Mouse (Mus musculus): ENCODE results near the gene Actg2.

Actg2 gene

DNA sequence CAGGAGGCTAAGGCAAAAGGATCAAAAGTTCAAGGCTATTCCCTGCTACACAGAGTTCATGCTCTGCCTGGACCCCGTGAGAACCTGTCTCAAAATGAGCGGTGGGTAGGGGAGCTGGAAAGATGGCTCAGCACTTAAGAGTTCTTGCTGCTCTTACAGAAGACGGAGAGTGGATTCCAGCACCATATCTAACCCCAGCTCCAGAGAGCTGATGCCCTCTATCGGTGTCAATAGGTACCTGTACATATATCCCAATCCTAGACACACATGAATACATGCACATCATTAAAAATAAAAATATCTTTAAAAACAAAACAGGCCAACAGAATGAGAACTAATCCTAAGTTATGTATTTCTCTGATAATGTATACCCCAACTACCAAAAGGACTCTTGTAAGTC is 57.8 kb downstream of the Actg2 start:
- DNase-seq: no peak

DNA sequence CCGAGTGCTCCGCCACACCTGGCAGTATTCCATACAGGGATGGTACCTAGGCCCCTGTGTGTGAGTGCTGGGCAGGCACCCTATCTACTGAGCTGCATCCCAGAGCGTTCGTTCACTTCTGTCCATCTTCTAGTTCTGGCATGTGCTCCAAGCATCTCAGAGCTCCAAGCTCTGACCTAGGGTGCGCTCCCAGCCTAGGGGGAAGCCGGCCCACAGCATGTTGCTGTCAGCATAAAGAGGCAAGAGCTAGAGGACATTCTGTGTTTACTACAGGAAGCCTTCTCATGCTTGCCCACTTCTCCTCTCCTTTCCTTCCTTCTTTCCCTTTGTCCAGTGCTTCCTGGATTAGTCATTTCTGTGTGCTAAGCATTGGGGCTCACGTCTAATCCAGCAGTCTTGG is 60.6 kb downstream of the Actg2 start:
- DNase-seq: no peak

DNA sequence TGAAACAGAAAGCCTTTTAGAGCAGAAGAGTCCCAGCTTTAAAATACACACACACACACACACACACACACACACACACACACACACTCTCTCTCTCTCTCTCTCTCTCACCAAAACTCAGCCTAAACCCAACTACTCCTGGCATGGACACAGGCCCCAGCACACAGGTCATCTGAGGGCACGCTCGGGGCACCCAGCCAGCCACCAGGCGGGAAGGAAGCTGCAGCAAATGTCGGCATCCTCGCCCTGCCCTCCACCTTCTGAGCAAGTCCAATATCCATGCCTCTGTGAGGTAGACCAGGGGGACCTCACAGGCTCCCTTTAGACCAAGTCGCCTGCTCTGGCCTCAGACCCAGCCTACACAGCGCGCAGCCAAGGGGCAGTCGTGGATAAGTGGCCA is 62.8 kb downstream of the Actg2 start:
- DNase-seq: peak; percentile 67 to 79

DNA sequence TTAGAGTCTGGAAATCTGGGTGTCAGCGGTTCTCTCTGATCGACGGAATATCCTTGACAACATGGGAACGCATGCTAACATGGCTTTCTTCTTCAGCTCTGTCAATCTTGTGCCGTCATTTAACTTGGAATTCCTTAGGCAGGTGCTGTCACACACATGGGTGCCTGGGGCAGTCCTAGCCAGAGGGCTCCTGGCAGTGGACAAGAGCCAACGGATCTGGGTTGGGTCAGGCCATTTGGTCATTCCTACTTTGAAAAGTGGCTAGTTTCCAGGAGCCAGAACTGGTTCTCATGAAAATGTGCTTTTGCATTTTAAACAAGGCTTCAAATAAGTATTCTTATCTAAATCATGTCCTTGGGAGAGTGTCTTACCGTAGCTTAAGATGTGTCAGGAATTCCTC is 64.3 kb downstream of the Actg2 start:
- DNase-seq: no peak

DNA sequence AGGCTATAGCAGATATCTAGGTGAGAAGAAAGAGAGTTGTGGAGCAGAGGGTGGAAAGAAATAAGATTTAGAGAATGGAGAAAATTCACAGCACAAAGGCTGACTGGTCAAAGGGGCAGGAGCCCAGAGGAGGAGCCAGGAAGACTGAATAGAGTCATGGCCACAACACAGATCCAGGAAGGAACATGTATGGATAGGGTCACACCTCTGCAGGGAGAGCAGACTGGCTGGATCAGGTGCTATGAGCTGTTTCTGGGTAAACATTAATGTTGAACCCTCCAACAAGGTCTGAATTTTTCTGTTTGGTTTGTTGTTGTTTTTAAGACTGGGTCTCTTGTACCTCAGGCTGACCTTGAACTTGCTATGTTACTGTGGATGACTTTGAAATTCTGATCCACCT is 72.1 kb downstream of the Actg2 start:
- no peak for DNase-seq
